Mouse (Mus musculus) c-Kit-positive CD71-positive TER-119-negative erythroid progenitor cells, embryonic 14.5 days (primary cell): Measurements from ENCODE around the gene Cdc16.

Experiments
- DNase-seq: peaks from one replicate; pipeline ENCODE4 v3.0.0-alpha.2; 2013; ENCODE audit warnings: low read depth

The Cdc16 gene

GRCm38 (mm10) chr8:13799566-13799965 is 42.1 kb downstream of the Cdc16 start:
- DNase-seq: no peak

GRCm38 (mm10) chr8:13828598-13829172 is 71.2 kb downstream of the Cdc16 start:
- DNase-seq: no peak
